Mouse (Mus musculus): Measurements from ENCODE around the gene Cracr2b.

- TF ChIP-seq CTCF (IDR thresholded peaks at IDR 0.05; ENCODE audit: borderline replicate concordance, control insufficient read depth, extremely low read depth, insufficient read depth, low read length, poor library complexity) (no peak), POLR2A (IDR thresholded peaks at IDR 0.05; ENCODE audit: control insufficient read depth, extremely low read depth, insufficient read depth, low read length, poor library complexity) (no peak)
Measured at GRCm38 (mm10) chr7:141493729-141494128, 32.8 kb downstream of the Cracr2b start.
